Mouse (Mus musculus) G1E-ER4 (cell line): ENCODE results near the gene Tchh. TPM values are rescaled to one million over a fixed set of nuclear protein-coding genes. Genes with fewer than 3 reads are reported as not detected.

Experiments used
- GATA1 ChIP-seq: IDR thresholded peaks from one replicate; pipeline ENCODE4 v1.8.0; 2012; ENCODE audit warnings: low read length, inconsistent platforms
- polyA plus RNA-seq: library from polyadenylated mRNA; stranded (reverse); fragments of >175 nt; gene quantifications from 2 replicates; pipeline ENCODE4 v1.2.3, GENCODE M21; 2012

Gene Tchh
- polyA plus RNA-seq = not detected in 2 replicates

DNA sequence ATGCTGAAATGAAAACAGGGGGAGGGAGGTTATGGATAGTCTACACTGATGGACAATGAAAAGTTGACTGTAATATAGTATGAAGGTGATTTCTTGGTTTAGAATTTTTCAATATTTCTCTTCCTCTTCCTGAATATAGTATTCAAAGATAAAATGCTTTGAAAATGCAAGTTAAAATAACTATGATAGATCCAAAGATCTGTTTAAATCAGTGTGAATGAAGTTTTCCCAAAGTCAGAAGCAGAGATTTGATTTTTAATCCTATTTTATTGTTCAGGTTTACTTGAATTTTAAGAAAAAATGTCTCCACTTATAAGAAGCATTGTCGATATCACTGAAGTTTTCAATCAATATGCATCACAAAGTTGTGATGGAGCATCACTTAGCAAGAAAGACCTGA, at the start of gene Tchh:
Gene Tchh, plus strand, starts transcription at position 301 of the 400 bp plus-strand sequence.
- no peak for TF ChIP-seq GATA1

DNA sequence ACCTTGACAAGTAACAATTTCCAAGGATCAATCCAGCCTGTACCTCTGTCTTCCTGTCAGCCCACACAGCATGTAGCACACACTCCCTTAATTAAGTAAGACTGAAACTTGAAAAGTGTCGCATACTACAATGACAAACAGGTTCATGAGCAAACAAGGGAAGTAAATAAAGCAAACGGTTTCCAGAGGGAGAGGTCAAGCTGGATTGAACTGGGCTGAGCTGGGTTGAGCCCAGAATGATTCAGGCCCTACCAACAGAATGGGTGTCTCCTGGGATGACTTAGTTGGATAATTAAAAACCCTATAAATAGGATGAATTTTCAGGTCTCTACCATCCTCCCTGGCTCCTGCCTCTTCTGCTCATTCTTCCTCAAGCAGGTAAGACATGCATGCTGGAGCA, 48.8 kb upstream of the Tchh start, which contains the start of gene Rptn:
Gene Rptn, plus strand, starts transcription at position 334 of the 400 bp plus-strand sequence.
- TF ChIP-seq GATA1 = no peak

DNA sequence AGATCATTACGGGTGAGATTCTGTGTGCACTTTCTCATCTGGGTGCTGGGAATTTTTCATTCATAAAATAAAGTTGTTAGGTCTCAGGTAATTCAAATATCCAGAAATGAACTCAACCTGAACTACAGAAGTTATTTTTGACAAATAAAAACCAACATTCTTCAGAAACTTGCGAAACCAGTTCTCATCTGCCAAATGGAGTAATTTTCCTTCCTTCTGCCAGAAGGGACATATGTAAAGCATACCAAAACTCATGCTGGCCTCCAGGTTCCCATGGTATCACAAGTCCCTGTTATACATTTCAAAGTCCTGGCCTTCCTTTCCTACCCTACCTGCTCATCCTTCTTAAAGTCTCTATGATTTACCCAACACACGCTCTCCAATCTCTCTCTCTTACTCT, 38.2 kb upstream of the Tchh start:
- TF ChIP-seq GATA1 = no peak

DNA sequence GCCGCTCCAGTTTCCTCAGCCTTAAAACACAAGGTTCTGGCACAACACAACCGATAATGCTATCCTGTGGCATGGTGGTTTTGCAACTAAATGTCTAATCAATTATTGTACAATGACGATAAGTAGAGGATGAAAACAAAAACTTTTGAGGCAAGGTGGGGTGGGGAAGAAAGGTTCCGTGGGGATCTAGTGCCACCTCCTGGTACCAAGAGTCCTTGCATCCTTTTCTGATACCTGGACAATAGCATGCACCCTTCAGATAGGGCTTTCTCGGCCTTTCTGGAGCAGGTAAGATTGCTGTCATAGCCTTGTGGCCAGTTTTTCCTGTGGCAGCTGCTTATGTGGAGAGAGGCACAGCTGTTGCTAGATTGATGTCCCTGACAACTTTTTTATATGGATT, 35.1 kb upstream of the Tchh start:
- no peak for TF ChIP-seq GATA1

DNA sequence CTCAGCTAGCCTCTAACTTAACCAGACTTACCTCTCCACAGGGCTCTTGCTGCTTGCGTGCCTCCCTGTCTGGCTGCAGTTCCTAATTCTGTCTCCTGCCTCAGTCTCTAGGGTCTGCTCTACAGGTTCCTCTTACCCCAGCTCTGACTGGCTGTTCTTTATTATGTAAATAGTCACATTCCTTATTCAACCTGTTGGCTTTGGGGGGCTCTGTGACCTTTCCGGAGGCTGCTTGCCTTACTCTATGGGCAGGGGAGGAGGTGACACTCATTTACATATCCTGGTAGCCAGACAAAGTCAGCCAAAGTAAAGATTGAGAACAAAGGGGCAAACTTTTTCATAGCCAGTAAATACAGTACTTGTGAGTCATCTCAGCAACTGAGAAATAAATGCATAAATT, 30.2 kb upstream of the Tchh start:
- no peak for TF ChIP-seq GATA1

DNA sequence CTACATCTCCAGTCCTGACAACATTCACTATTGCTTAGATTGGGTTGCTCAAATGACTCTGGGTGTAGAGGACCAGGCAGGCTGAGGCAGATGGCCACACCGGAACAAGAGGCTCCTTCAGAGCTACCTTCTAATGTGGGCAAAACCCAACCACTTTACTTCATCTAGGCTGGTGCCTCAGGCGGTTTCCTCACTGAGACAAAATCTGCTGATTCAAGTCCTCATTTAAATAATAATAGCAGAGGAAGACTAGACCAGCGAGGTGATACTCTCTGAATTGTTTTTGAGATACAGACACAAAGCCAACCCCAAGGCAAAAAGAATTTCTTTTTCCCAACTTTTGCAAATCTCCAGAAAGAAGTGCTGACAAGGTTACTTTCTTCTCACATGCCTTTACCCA, 10.5 kb upstream of the Tchh start:
- no peak for TF ChIP-seq GATA1

DNA sequence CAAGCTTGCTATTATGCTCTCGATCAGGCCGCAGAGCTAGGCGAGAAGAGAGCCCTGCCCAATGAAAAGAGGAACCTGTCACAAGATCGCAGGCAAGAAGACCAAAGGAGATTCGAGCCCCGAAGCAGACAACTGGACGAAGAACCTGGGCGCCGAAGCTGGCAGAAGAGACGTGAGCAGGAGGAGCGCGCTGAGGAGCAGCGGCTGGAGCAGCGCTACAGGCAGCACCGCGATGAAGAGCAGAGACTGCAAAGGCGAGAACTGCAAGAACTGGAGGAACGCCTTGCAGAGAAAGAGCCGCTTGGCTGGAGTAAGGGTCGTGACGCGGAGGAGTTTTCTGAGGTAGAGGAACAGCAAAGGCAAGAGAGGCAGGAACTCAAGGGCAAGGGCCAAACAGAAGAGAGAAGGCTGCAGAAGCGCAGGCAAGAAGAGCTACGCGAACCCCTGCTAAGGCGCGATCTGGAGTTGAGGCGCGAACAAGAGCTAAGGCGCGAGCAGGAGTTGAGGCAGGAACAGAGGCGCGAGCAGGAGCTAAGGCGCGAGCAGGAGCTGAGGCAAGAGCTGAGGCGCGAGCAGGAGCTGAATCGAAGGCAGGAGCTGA, 1.5 kb downstream of the Tchh start:
- no peak for TF ChIP-seq GATA1

DNA sequence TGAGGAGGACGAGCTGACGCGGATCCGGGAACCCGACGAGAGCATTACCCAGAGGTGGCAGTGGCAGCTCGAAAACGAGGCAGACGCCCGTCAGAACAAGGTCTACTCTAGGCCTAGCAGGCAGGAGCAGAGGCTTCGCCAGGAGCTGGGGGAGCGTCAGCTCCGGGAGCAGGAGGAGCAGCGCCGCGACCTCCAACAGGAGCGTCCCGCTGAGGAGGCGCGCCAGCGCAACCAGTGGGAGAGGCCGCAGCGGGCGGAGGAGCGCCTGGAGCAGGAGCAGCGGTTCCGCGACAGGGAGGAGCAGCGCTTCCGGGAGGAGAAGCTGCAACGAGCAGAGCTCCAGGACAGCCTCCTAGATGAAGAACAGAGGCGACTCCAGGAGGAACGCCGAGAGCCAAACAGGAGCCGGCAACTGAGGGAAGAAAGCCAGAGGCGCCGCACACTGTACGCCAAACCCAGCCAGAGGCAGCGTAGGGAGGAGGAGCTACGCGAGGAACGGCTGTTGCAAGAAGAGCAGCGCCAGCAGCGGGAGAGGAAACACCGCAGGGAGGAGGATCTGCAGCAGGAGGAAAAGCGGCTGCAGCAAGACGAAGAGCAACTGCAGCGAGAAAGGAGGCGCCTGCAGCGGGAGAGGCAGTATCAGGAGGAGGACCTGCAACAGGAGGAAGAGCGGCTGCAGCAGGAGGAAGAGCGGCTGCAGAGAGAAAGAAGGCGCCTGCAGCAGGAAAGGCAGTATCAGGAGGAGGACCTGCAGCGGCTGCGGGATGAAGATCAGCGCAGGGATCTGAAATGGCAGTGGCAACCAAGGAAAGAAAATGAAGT, 2.4 kb downstream of the Tchh start:
- no peak for TF ChIP-seq GATA1

DNA sequence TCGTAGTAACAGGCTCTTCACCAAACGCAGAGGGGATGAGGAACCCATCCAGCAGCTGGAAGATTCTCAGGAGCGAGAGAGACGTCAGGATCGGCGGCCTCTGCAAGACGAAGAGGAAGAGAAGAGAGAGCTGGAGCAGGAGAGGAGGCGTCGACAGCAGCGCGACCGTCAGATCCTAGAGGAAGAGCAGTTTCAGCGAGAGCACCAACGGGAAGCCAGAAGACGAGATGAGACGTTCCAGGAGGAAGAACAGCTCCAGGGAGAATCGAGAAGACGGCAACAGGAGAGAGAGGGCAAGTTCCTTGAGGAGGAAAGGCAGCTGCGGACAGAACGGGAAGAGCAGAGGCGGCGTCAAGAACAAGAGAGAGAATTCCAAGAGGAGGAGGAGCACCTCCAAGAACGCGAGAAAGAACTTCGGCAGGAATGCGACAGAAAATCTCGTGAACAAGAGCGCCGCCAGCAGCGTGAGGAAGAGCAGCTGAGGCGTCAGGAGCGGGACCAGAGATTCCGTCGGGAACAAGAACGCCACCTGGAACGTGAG, 3.1 kb downstream of the Tchh start:
- no peak for TF ChIP-seq GATA1

DNA sequence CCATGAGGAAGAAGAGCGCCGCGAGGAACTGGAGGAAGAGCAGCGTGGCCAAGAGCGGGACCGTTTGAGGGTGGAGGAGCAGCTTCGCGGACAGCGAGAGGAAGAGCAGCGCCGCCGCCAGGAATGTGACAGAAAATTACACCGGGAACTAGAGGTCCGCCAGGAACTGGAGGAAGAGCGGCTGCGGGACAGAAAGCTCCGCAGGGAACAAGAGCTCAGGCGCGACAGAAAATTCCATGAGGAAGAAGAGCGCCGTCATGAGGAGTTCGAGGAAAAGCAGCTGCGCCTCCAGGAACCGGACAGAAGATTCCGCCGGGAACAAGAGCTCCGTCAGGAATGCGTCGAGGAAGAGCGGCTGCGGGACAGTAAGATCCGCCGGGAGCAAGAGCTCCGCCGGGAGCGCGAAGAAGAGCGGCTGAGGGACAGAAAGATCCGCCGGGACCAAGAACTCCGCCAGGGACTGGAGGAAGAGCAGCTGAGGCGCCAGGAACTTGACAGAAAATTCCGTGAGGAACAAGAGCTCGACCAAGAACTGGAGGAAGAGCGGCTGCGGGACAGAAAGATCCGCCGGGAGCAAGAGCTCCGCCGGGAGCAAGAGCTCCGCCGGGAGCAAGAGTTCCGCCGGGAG, 4.1 kb downstream of the Tchh start:
- TF ChIP-seq GATA1 = no peak

DNA sequence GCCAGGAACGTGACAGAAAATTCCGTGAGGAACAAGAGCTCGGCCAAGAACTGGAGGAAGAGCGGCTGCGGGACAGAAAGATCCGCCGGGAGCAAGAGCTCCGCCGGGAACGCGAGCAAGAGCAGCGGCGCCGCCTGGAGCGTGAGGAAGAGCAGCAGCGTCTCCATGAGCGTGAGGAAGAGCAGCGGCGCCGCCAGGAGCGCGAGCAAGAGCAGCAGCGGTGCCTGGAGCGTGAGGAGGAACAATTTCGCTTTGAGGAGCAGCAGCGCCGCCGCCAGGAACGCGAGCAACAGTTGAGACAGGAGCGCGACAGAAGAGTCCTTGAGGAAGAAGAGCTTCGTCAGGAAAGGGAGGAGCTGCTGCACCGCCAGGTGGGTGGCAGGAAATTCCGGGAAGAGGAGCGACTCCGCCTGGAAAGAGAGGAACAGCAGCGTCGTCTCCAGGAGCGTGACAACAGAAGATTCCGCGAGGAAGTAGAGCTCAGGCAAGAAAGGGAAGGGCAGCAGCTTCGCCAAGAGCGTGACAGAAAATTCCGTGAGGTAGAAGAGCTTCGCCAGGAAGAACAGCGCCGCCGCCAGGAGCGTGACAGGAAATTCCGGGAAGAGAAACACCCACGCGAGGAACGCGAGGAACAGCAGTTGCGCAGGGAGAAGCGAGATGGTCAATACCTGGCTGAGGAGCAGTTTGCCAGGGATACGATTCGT, 5.2 kb downstream of the Tchh start:
- TF ChIP-seq GATA1 = no peak

DNA sequence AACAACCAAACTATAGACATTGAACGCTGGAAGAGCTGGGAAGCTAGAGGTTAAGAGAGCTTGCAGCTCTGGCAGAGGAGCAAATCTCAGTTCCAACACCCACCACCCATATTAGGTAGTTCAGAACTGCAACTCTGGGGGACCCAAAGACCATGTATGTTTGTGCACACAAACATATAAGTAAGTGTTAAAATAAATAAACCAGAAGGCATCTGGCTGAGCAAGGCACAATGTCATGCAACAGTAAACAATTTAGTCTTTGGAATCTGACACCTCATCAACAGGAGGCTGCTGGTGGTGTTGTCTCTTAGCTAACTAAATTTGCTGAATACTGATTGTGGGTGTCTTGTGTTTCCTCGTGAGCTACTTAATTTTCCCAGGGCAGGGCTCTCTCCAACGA, 24.4 kb downstream of the Tchh start:
- no peak for TF ChIP-seq GATA1

DNA sequence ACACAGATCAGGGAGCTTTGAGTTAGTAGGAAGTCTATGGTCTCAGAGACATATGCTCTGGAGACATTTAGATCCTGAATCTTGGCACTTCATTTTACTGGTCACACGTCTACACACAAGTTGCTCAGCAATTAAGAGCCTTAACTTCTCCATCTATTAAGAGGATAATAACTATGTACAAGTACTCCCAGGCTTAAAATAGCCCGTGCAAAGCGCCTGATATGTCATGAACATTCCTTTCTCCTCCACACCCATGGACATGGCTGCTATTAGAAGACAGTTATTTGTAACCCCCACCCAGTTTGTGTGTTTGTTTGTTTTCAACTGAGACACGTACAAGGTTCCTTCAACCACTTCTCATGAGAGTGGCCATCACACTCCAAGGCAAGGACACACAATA, 25.0 kb downstream of the Tchh start:
- TF ChIP-seq GATA1 = no peak

DNA sequence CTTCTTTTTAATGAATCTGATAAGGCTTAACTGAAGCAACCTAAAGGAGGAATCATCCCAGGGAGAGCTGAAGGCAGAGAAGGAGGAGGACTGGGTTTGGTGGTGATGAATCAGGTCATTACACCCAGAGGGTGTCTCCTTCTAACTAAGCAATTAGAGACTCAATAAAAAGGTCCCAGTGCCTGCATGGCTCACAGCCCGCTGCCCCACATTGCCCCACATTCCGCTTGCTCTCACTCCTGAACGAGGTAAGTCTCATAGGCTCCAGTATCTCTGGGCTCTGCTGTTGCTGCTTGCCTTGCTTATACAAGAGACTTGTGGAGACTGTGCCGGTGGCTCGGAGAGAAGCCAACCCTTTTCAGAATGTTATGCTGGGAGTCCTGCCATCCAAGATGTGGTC, 26.4 kb downstream of the Tchh start, which contains the start of gene Tchhl1:
Gene Tchhl1, plus strand, starts transcription at position 194 of the 400 bp plus-strand sequence.
- no peak for TF ChIP-seq GATA1

DNA sequence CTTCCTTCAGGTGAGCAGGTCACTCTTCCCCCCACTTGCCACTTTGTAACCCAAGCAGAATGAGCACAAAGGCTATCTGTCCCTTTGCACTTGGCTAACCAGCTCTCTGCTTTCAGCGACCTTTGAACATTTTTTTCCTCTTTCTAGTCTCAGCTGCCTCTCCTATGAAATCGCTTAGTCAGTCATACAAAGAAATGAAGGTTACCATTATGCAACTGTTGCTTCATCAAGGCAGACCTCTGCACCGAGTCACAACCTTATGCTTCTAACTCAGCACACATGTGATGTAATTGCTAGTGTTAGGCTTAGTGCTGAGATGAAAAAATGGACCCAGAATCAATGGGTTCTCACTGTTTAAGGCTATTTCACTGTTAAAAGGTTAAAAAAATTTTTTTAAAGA, 27.5 kb downstream of the Tchh start:
- no peak for TF ChIP-seq GATA1

DNA sequence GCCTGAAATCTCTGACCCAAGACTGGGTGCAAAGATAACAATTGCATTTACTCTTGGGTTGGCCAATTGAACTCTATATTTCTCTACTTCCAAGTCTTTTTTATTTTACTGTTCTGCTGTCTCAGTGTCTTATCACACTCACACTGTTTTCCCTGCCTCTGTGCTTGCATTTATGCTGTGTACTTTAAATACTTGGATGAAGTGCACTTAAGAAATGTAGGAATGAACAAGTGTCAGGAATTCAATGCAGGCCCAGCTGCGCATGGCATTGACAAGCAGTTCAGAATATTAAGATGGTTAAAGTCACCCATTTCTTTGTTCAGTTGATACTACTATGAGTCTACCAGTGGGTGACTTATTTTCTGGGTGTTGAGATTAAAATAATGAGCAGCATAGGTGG, 37.9 kb downstream of the Tchh start:
- no peak for TF ChIP-seq GATA1
